8 mouse cellular contexts compared by ENCODE assay signal in genomic region chr6:88197313-88198069, GRCm38 (mm10). TPM values are rescaled to one million over a fixed set of nuclear protein-coding genes. Genes with fewer than 3 reads are reported as not detected.
DNase-seq lines count a peak whose midpoint lies in the region; ATAC-seq and TF ChIP-seq lines count a peak whose summit lies in the region.

No protein-coding gene starts in this region.

- TF ChIP-seq POLR2A in cortical plate, adult 2 months (IDR thresholded peaks at IDR 0.05; ENCODE audit: extremely low read depth, insufficient read depth, low read length), result no peak

- WGBS in heart, postnatal 0 days, result 1% methylated on average over 39 of the region's 39 CpGs
- WGBS in limb, embryonic 13.5 days, result under 1% methylated on average over 38 of the region's 39 CpGs
- 1% methylated on average over 31 of the region's 39 CpGs for WGBS in midbrain, postnatal 0 days

- peak; percentile 41 for DNase-seq in 416B (ENCODE audit: low read depth)
- no peak for DNase-seq in heart, postnatal 0 days (ENCODE audit: low spot score)
- DNase-seq in midbrain, postnatal 0 days (ENCODE audit: low spot score), result no peak
- DNase-seq in right cerebral cortex, adult 18-20 months, result no peak
- no peak for DNase-seq in layer of hippocampus, postnatal 36 days
- no peak for DNase-seq in frontal cortex, postnatal 25 days (ENCODE audit: low spot score in 2 of 2)

- no peaks in the 10 kb centered on the region for H3K36me3 ChIP-seq in heart, postnatal 0 days (replicated peaks; ENCODE audit: control insufficient read depth, insufficient read depth, low read length)
- H3K36me3 ChIP-seq in limb, embryonic 13.5 days, result no peaks in the 10 kb centered on the region
- no peaks in the 10 kb centered on the region for H3K36me3 ChIP-seq in midbrain, postnatal 0 days (ENCODE audit: insufficient read depth, low read length)

- no peaks in the 10 kb centered on the region for H3K4me1 ChIP-seq in cortical plate, adult 2 months (ENCODE audit: control insufficient read depth, insufficient read depth, low read length)
- H3K4me1 ChIP-seq in heart, postnatal 0 days (ENCODE audit: control insufficient read depth, insufficient read depth), result peaks cover 6% of the 10 kb centered on the region; the same call in 1 of the 2 replicates
- peaks cover 59% of the 10 kb centered on the region for H3K4me1 ChIP-seq in limb, embryonic 13.5 days
- H3K4me1 ChIP-seq in midbrain, postnatal 0 days (ENCODE audit: insufficient read depth, low read length), result no peaks in the 10 kb centered on the region

- peak overlapping the region; percentile 64 for H3K4me2 ChIP-seq in heart, postnatal 0 days (ENCODE audit: low read depth, low read length)
- H3K4me2 ChIP-seq in limb, embryonic 13.5 days (replicated peaks), result peak overlapping the region; percentile 78
- peak overlapping the region; percentile 61 for H3K4me2 ChIP-seq in midbrain, postnatal 0 days (ENCODE audit: low read depth, low read length, poor library complexity, severe bottlenecking)

- peak overlapping the region; percentile 26 for H3K4me3 ChIP-seq in cortical plate, adult 2 months (ENCODE audit: insufficient read depth, low read length)
- peak overlapping the region; percentile 53 for H3K4me3 ChIP-seq in heart, postnatal 0 days (ENCODE audit: low read depth, low read length)
- H3K4me3 ChIP-seq in limb, embryonic 13.5 days, result peak overlapping the region; percentile 51
- peak overlapping the region; percentile 38 for H3K4me3 ChIP-seq in midbrain, postnatal 0 days (ENCODE audit: low read depth, low read length)

- H3K27me3 ChIP-seq in heart, postnatal 0 days (ENCODE audit: control insufficient read depth, insufficient read depth, low read length), result peaks cover 100% of the 10 kb centered on the region
- peaks cover 100% of the 10 kb centered on the region for H3K27me3 ChIP-seq in limb, embryonic 13.5 days
- H3K27me3 ChIP-seq in midbrain, postnatal 0 days (ENCODE audit: insufficient read depth, low read length), result peaks cover 69% of the 10 kb centered on the region

- peak overlapping the region; percentile 46; the same call in 1 of the 2 replicates for H3K9ac ChIP-seq in heart, postnatal 0 days (replicated peaks; ENCODE audit: low read depth, low read length)
- H3K9ac ChIP-seq in limb, embryonic 13.5 days, result peak overlapping the region; percentile 51
- H3K9ac ChIP-seq in midbrain, postnatal 0 days (replicated peaks; ENCODE audit: low read length, poor library complexity, severe bottlenecking), result peak overlapping the region; percentile 39; the same call in 1 of the 2 replicates

- TF ChIP-seq CTCF in cortical plate, adult 2 months (IDR thresholded peaks at IDR 0.05; ENCODE audit: extremely low read depth, insufficient read depth, low read length), result no peak
- TF ChIP-seq CTCF in heart, postnatal 0 days (IDR thresholded peaks at IDR 0.05; ENCODE audit: low read depth), result no peak
- TF ChIP-seq CTCF in midbrain, postnatal 0 days (IDR thresholded peaks at IDR 0.05), result no peak

- no peak for ATAC-seq in heart, postnatal 0 days (ENCODE audit: insufficient read depth, low read depth)
- no peak for ATAC-seq in limb, embryonic 13.5 days (ENCODE audit: low FRiP score, low read depth)
- ATAC-seq in midbrain, postnatal 0 days (ENCODE audit: low FRiP score), result no peak

- no peak for TF ChIP-seq EP300 in heart, postnatal 0 days (IDR thresholded peaks at IDR 0.05; ENCODE audit: low read depth)

- peak overlapping the region; percentile 53; the same call in 1 of the 2 replicates for H3K27ac ChIP-seq in cortical plate, adult 2 months (ENCODE audit: insufficient read depth, low read length)
- peak overlapping the region; percentile 65 for H3K27ac ChIP-seq in heart, postnatal 0 days (ENCODE audit: low read depth)
- no peak overlapping the region for H3K27ac ChIP-seq in limb, embryonic 13.5 days
- no peak overlapping the region for H3K27ac ChIP-seq in midbrain, postnatal 0 days (ENCODE audit: low read depth, low read length)

- no peaks in the 10 kb centered on the region for H3K9me3 ChIP-seq in heart, postnatal 0 days (replicated peaks; ENCODE audit: control insufficient read depth, low read length)
- no peaks in the 10 kb centered on the region for H3K9me3 ChIP-seq in limb, embryonic 13.5 days
- no peaks in the 10 kb centered on the region for H3K9me3 ChIP-seq in midbrain, postnatal 0 days (ENCODE audit: low read length)

RNA-seq across cellular contexts. Expression of gene Gata2, which starts 3.8 kb away (rescaled TPM):
- 5.8 and 6.1 TPM in 2 replicates for polyA plus RNA-seq in cortical plate, adult 2 months (2012; rRNA removed)
- total RNA-seq in heart, postnatal 0 days (2014; rRNA removed; ENCODE audit: low replicate concordance), result 17.7 and 19.6 TPM in 2 replicates
- 13.7 and 16.0 TPM in 2 replicates for polyA plus RNA-seq in heart, postnatal 0 days (2015; fragmentation: Nextera tagmentation; extraction: Ambion mirVana)
- 11.9 and 12.0 TPM in 2 replicates for polyA plus RNA-seq in limb, embryonic 13.5 days (2015; fragmentation: Nextera tagmentation; extraction: Ambion mirVana)
- total RNA-seq in midbrain, postnatal 0 days (2014; rRNA removed), result 9.2 and 19.3 TPM in 2 replicates
- polyA plus RNA-seq in midbrain, postnatal 0 days (2015; fragmentation: Nextera tagmentation; extraction: Ambion mirVana), result 17.2 and 18.5 TPM in 2 replicates
- total RNA-seq in layer of hippocampus, postnatal 36 days (2021), result 1 to 10 TPM; 3.7 to 7.8 TPM

RNA-seq across cellular contexts. Expression of gene Dnajb8, which starts 24.6 kb away (rescaled TPM):
- polyA plus RNA-seq in cortical plate, adult 2 months (2012; rRNA removed), result not detected in 2 replicates
- not detected in 2 replicates for total RNA-seq in heart, postnatal 0 days (2014; rRNA removed; ENCODE audit: low replicate concordance)
- polyA plus RNA-seq in heart, postnatal 0 days (2015; fragmentation: Nextera tagmentation; extraction: Ambion mirVana), result not detected in 2 replicates
- not detected in 2 replicates for polyA plus RNA-seq in limb, embryonic 13.5 days (2015; fragmentation: Nextera tagmentation; extraction: Ambion mirVana)
- total RNA-seq in midbrain, postnatal 0 days (2014; rRNA removed), result not detected in 2 replicates
- not detected in 2 replicates for polyA plus RNA-seq in midbrain, postnatal 0 days (2015; fragmentation: Nextera tagmentation; extraction: Ambion mirVana)
- not detected for total RNA-seq in layer of hippocampus, postnatal 36 days (2021)

Comparison
In these comparisons a context has a peak if more than half of its experiments do, and no peak if none do; other contexts are left out.
1. H3K27ac ChIP-seq: peak in cortical plate, adult 2 months (single experiment) and heart, postnatal 0 days (single experiment); none in limb, embryonic 13.5 days (single experiment) and midbrain, postnatal 0 days (single experiment).
2. Peak in every context shown above with its lines, with median percentiles within 50 percentile points of each other: H3K4me3 ChIP-seq, H3K4me2 ChIP-seq and H3K9ac ChIP-seq.